Mouse (Mus musculus) liver, embryonic 14.5 days (tissue): Measurements from ENCODE around the gene Ubqln5.

Experiments used
- CTCF ChIP-seq: IDR thresholded peaks from 2 replicates; pipeline ENCODE4 v1.5.1; 2016; ENCODE audit warnings: antibody characterized with exemption, low read depth, control low read depth
- EP300 ChIP-seq: IDR thresholded peaks from 2 replicates; pipeline ENCODE4 v1.6.1; 2016; ENCODE audit warnings: antibody characterized with exemption, low read depth

- TF ChIP-seq CTCF = no peak
- no peak for TF ChIP-seq EP300
These were observed 25.0 kb downstream of the Ubqln5 start, which contains the start of gene Olfr646 for GRCm38 (mm10) chr7:104104757-104104972.
